Mouse (Mus musculus) liver, postnatal 0 days (tissue): ENCODE data around the gene Tmem59l. TPM values are rescaled to one million over a fixed set of nuclear protein-coding genes. Genes with fewer than 3 reads are reported as not detected.
A peak's percentile ranks its signal among the peaks of the same experiment; 100 is the strongest.

Experiments
- ATAC-seq: fragments of 200-750 bp; cut with Nextera tagmentation; 2 replicates; pipeline ENCODE4 v1.8.0; 2017; ENCODE audit warnings: mild to moderate bottlenecking, moderate library complexity
- DNase-seq: peaks from one replicate; pipeline ENCODE4 v3.0.0-alpha.2; 2016
- H3K27ac ChIP-seq: fragments of 300-500 bp; sonication (generic); 2 replicates; pipeline ENCODE4 v1.5.1; 2014; ENCODE audit warnings: antibody characterized with exemption, moderate library complexity, mild to moderate bottlenecking, low read depth
- H3K27me3 ChIP-seq: fragments of 300-500 bp; sonication (generic); 2 replicates; pipeline ENCODE4 v1.6.1; 2014; ENCODE audit warnings: low read length, control low read depth, mixed read lengths; ENCODE audit not compliant: insufficient read depth
- H3K36me3 ChIP-seq: fragments of 300-500 bp; sonication (generic); replicated peaks from 2 replicates; pipeline ENCODE4 v1.6.1; 2014; ENCODE audit warnings: mild to moderate bottlenecking, control low read depth, low read length, moderate library complexity, mixed read lengths; ENCODE audit not compliant: insufficient read depth
- H3K4me1 ChIP-seq: fragments of 300-500 bp; sonication (generic); 2 replicates; pipeline ENCODE4 v1.6.1; 2014; ENCODE audit warnings: antibody characterized with exemption, mild to moderate bottlenecking, control low read depth; ENCODE audit not compliant: insufficient read depth
- H3K4me2 ChIP-seq: fragments of 300-500 bp; sonication (generic); 2 replicates; pipeline ENCODE4 v1.6.1; 2014; ENCODE audit warnings: low read depth, mild to moderate bottlenecking, low read length, moderate library complexity, mixed read lengths
- H3K4me3 ChIP-seq: fragments of 300-500 bp; sonication (generic); 2 replicates; pipeline ENCODE4 v1.5.1; 2014; ENCODE audit warnings: low read depth, low read length
- H3K9ac ChIP-seq: fragments of 300-500 bp; sonication (generic); replicated peaks from 2 replicates; pipeline ENCODE4 v1.6.1; 2014; ENCODE audit warnings: mild to moderate bottlenecking, moderate library complexity
- H3K9me3 ChIP-seq: fragments of 300-500 bp; sonication (generic); 2 replicates; pipeline ENCODE4 v1.6.1; 2016; ENCODE audit warnings: mild to moderate bottlenecking, control low read depth, low read length, mixed read lengths
- CTCF ChIP-seq: sonication (generic); IDR thresholded peaks from 2 replicates; pipeline ENCODE4 v1.5.1; 2016; ENCODE audit warnings: antibody characterized with exemption, low read depth
- EP300 ChIP-seq: IDR thresholded peaks from 2 replicates; pipeline ENCODE4 v1.6.1; 2016; ENCODE audit warnings: antibody characterized with exemption, low read depth, mild to moderate bottlenecking
- WGBS: fragments of 180-500 bp; shearing (Covaris S2); extraction: QIAGEN DNeasy Blood & Tissue Kit; methylation state at CpG from one replicate; pipeline ENCODE4 v1.1.7; 2014; ENCODE audit not compliant: insufficient replicate concordance; 5-methylcytosine and 5-hydroxymethylcytosine counted together
- polyA plus RNA-seq: library from polyadenylated mRNA; unstranded; fragments of >200 nt; fragmentation: Nextera tagmentation; extraction: Ambion mirVana; gene quantifications from 2 replicates; pipeline ENCODE4 v1.2.1, GENCODE M21; 2015

Gene Tmem59l
- polyA plus RNA-seq, 1 experiment from 2014 or later = not detected

DNA sequence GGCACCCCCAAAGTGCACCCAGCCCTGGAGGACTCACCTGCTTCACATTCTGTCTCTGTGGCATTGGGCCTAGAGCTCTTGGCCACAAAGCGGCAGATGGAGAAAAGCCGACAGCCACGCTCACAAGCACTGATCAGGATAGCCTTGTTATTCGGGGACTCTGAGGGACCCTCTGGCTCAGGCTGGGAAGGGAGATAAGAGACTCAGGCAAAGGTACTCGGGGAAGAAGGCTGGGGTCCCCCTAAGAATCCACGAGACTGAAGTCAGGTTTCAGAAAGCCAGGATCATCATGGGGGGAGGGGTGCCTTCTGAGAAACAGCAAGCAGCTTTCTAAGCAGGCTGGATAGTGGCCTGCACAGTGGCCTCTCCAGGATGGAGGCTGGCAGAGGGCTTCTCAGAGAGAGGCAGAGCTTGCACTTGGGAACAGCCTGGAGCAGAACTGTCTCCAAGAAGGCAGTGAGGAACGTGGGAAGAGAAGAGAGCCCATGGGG lies 922 bp downstream of the Tmem59l start:
- ATAC-seq (no peak), DNase-seq (no peak)
- 52% methylated on average over 7 of the region's 7 CpGs for WGBS
- TF ChIP-seq EP300 = no peak
- TF ChIP-seq CTCF = no peak
- H3K4me3 ChIP-seq = no peak overlapping the region
- no peak overlapping the region for H3K4me2 ChIP-seq
- peaks cover 18% of the 10 kb centered on the region for H3K4me1 ChIP-seq
- no peaks in the 10 kb centered on the region for H3K9me3 ChIP-seq
- peaks cover 89% of the 10 kb centered on the region for H3K27me3 ChIP-seq
- no peak overlapping the region for H3K9ac ChIP-seq
- no peaks in the 10 kb centered on the region for H3K36me3 ChIP-seq
- H3K27ac ChIP-seq = no peak overlapping the region

DNA sequence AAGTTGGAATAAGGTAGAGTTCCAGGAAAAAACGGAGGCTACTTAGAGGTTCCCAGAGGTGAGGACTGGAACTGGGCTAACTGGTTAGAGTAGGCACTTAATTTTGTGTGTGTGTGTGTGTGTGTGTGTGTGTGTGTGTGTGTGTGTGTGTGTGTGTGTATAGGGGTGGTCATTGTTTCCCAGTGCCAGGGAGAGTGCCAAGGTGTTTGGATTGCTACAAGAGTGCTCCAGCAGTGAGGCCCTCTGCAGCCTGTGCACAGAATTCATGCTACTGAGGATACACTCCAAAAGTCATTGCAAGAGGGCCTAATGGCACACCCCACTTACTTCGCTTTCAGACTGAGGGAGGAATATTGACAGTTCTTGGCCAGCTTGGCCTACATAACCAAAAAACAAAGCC lies 4.2 kb downstream of the Tmem59l start:
- no peak for TF ChIP-seq CTCF
- no peak for TF ChIP-seq EP300
- ATAC-seq (no peak), DNase-seq (no peak)
- no peak overlapping the region for H3K4me2 ChIP-seq
- H3K27ac ChIP-seq = no peak overlapping the region
- H3K27me3 ChIP-seq = peaks cover 62% of the 10 kb centered on the region
- no peak overlapping the region for H3K4me3 ChIP-seq
- no peak overlapping the region for H3K9ac ChIP-seq
- no peaks in the 10 kb centered on the region for H3K9me3 ChIP-seq
- H3K36me3 ChIP-seq = no peaks in the 10 kb centered on the region
- WGBS = 63% methylated on average over 2 of the region's 2 CpGs
- peaks cover 2% of the 10 kb centered on the region for H3K4me1 ChIP-seq

DNA sequence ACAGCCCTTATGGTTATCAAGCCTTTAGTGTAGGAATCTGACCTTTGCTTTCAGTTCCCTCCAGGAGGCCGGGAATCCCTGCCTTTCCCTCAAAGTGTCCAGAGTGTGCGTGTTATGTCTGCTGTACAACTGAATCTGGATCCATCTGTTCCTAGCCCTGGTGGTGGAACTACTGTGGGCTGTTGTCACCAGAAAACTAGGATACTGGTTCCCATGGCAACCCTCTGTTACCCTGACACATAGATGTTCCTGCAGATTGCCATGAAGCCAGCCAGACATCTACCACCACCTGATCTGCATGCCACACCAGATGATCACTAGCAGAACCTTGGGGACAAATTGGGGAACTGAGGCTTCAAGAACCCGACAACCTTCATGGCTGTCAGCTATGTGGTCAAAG lies 5.2 kb downstream of the Tmem59l start:
- H3K27ac ChIP-seq = no peak overlapping the region
- DNase-seq (no peak), ATAC-seq (no peak)
- H3K4me2 ChIP-seq = no peak overlapping the region
- no peak overlapping the region for H3K4me3 ChIP-seq
- H3K27me3 ChIP-seq = peaks cover 51% of the 10 kb centered on the region
- H3K4me1 ChIP-seq = peaks cover 10% of the 10 kb centered on the region
- no peak overlapping the region for H3K9ac ChIP-seq
- H3K9me3 ChIP-seq = no peaks in the 10 kb centered on the region
- whole genome bisulfite sequencing = 62% methylated on average over 3 of the region's 3 CpGs
- no peaks in the 10 kb centered on the region for H3K36me3 ChIP-seq
- TF ChIP-seq EP300 (no peak), CTCF (no peak)

DNA sequence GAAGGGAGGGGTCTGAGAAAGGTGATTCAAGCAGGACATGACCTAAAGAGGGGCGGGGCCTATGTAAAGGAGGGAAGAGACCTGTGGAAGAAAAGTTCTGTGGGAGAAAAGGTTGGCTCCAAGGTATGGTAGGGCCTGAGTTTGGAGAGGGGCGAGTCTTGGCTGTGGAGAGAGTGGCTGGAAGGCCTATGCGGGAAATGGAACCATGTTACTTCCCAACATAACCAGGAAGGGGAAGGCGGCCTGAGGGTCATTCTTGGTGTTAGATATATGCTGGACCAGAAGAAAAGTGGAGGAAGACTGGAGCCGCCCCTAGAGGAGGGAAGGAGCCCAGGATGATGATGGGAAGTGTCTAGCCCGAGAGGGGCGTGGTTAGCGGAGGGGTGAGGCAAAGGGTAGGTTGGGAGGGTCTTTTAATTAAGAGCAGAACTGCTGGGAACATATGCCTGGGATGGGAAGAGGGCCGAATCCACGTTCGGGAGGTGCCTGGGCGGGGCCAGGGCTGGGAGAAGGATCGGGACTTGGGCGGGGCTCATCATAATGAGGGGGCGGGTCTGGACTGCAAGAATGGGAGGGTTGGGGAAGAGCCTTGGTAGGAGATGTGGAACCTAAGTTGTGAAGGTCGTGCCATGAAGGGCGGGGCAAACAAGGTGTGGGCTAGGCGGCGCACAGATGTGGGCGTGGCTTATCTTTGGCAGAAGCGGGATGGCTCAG lies 9.7 kb downstream of the Tmem59l start:
- no peak overlapping the region for H3K9ac ChIP-seq
- H3K9me3 ChIP-seq = no peaks in the 10 kb centered on the region
- peaks cover 15% of the 10 kb centered on the region; the same call in 1 of the 2 replicates for H3K27me3 ChIP-seq
- H3K4me3 ChIP-seq = peak overlapping the region; percentile 76
- no peak for TF ChIP-seq CTCF
- TF ChIP-seq EP300 = no peak
- H3K4me2 ChIP-seq = peak overlapping the region; percentile 94
- no peak overlapping the region for H3K27ac ChIP-seq
- DNase-seq = peak; percentile 69
- H3K4me1 ChIP-seq = peaks cover 18% of the 10 kb centered on the region
- 5% methylated on average over 21 of the region's 21 CpGs for WGBS
- no peaks in the 10 kb centered on the region for H3K36me3 ChIP-seq
- ATAC-seq = peak; percentile 4; the same call in 1 of the 2 replicates

DNA sequence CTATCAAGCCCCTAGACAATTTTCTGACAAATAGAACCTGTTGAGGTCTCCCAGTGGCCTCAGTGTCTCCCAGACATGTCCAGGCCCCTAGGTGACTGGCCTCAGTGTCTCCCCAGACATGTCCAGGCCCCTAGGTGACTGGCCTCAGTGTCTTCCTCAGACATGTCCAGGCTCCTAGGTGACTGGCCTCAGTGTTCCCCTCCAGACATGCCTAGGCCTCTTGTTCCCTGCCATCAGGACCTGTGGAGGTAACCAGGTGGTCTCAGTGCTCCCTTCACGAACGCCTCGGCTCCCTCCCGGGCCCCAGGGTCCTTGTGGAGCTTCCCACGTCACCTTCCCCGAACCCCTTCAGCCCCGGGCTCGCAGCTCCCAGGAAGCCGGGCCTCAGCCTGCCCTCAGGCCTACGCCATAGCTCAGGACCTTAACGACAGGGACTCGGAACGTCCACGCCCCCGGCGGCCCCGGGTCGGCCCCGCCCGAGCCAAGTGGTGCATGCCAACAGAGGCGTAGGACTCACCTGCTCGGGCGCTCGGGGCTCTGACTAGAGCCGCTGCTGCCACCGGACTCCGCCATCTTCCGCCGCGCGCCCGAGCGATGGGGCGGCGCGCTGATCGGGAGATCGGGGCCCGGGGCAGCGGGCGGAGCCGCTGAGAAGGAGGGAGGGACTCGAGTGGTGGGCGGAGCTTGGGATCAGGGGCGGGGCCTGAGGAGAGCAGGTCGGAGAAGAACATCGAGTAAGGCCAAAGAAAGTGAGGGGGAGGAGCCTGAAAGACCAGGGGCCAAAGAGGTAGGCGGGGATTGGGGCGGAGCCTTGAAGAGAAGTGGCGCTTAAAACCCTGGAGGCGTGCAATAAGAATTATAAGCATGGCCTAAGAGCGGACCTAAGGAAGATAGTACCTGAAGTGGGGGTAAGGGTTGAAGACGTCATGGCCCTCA lies 10.6 kb downstream of the Tmem59l start, which contains the start of gene Klhl26:
Klhl26 (minus strand) TSS at position 636 of the 936 bp plus-strand sequence.
- H3K4me2 ChIP-seq = peak within 1 kb of the TSS; percentile 94
- TF ChIP-seq EP300 (no peak), CTCF (no peak)
- peak within 1 kb of the TSS; percentile 92 for H3K9ac ChIP-seq
- H3K4me3 ChIP-seq = peak within 1 kb of the TSS; percentile 76
- no peaks in the 10 kb centered on the region for H3K9me3 ChIP-seq
- H3K4me1 ChIP-seq = peaks cover 18% of the 10 kb centered on the region
- DNase-seq (peak; percentile 99), ATAC-seq (peak; percentile 96)
- H3K27me3 ChIP-seq = peaks cover 6% of the 10 kb centered on the region; the same call in 1 of the 2 replicates
- peak within 1 kb of the TSS; percentile 90 for H3K27ac ChIP-seq
- WGBS = under 1% methylated on average over 53 of the region's 53 CpGs
- H3K36me3 ChIP-seq = no peaks in the 10 kb centered on the region

DNA sequence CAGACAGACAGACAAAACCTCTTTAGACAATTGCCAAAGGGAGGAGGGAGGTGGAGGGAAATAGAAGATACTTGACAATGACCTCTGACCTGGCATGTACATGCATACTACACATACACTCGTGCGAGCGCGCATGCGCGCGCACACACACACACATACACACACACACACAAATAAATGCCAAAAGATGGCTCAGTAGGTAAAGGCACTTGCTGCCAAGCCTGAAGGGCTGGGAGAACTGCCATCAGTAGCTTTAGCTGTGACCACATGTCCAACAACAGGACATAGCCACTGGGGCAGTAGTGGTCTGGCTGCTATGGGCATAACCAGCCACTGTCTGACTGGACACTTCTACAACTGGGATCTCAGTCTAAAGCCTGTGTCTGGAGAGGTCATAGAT lies 15.3 kb downstream of the Tmem59l start:
- no peaks in the 10 kb centered on the region for H3K27me3 ChIP-seq
- TF ChIP-seq CTCF (no peak), EP300 (no peak)
- H3K4me3 ChIP-seq = no peak overlapping the region
- no peak overlapping the region for H3K9ac ChIP-seq
- no peaks in the 10 kb centered on the region for H3K9me3 ChIP-seq
- DNase-seq (no peak), ATAC-seq (no peak)
- no peaks in the 10 kb centered on the region for H3K36me3 ChIP-seq
- H3K4me2 ChIP-seq = no peak overlapping the region
- no peak overlapping the region for H3K27ac ChIP-seq
- H3K4me1 ChIP-seq = peaks cover 32% of the 10 kb centered on the region
- WGBS = 98% methylated on average over 7 of the region's 7 CpGs
